Mouse (Mus musculus): ENCODE measurements around the gene Krtap1-3. TPM values are rescaled to one million over a fixed set of nuclear protein-coding genes. Genes with fewer than 3 reads are reported as not detected.

Krtap1-3 gene
- polyA plus RNA-seq, 1 experiment from 2014 or later, result not detected

DNA sequence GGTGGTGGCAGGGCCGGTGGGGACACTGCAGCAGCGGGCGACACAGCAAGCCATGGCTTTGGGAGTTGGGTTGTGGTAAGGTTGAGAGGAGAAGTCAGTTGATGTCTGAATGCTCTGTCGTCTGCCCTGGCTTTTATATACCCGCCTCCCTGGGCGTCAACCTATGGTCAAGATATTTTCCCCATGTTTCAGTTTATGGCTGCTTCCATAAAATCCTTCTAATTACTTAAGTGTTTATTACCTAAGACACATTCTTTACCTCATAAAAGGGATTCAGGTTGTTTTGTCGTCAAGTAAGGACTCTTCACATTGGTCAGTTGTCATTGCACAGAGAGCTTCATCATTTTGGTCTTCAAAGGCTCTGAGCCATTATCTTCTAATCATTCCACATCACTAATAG is 24.6 kb downstream of the Krtap1-3 start, which contains the start of gene Krtap3-1:
TSS of gene Krtap3-1 (minus strand) at position 101 of the 400 bp plus-strand sequence.
- Histone ChIP-seq H3K27me3 (ENCODE audit: insufficient read depth, low read length) (no peaks in the 10 kb centered on the region), H3K9ac (replicated peaks; ENCODE audit: low read length) (no peak within 1 kb of the TSS), H3K4me1 (ENCODE audit: insufficient read depth, low read length) (no peaks in the 10 kb centered on the region), H3K9me3 (ENCODE audit: low read length) (no peaks in the 10 kb centered on the region), H3K4me2 (replicated peaks; ENCODE audit: low read depth, low read length) (no peak within 1 kb of the TSS), H3K36me3 (ENCODE audit: insufficient read depth, low read length) (no peaks in the 10 kb centered on the region), H3K27ac (ENCODE audit: low read length) (no peak within 1 kb of the TSS), H3K4me3 (ENCODE audit: low read length) (no peak within 1 kb of the TSS)
- WGBS, result 62% methylated on average over 7 of the region's 7 CpGs
- no peak for ATAC-seq (ENCODE audit: low FRiP score, low TSS enrichment)

DNA sequence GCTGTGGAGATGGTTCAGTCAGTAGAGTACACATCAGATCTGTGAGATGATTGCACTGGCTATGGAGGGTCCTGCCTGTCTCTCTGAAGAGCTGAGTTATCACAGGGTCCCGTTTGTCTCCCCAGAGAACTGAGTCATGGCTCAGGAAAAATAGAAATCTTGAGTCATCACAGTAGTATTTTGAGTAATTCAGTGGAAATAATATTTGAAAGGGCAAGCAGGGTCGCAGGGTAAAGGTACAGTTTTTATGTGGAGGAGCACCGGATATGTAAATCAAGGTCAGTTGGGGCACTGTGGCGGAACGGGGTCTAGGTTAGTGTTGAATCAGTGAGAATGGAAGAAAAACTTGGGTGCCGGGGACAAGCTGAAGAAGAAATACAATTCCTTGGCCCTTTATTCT is 28.6 kb downstream of the Krtap1-3 start:
- no peaks in the 10 kb centered on the region for H3K9me3 ChIP-seq (ENCODE audit: low read length)
- H3K4me1 ChIP-seq (ENCODE audit: insufficient read depth, low read length), result no peaks in the 10 kb centered on the region
- H3K27me3 ChIP-seq (ENCODE audit: insufficient read depth, low read length), result no peaks in the 10 kb centered on the region
- no peaks in the 10 kb centered on the region for H3K36me3 ChIP-seq (ENCODE audit: insufficient read depth, low read length)
- ATAC-seq (ENCODE audit: low FRiP score, low TSS enrichment), result no peak
- H3K4me3 ChIP-seq (ENCODE audit: low read length), result no peak overlapping the region
- H3K9ac ChIP-seq (replicated peaks; ENCODE audit: low read length), result no peak overlapping the region
- no peak overlapping the region for H3K4me2 ChIP-seq (replicated peaks; ENCODE audit: low read depth, low read length)
- WGBS, result 68% methylated on average over 6 of the region's 6 CpGs
- no peak overlapping the region for H3K27ac ChIP-seq (ENCODE audit: low read length)

DNA sequence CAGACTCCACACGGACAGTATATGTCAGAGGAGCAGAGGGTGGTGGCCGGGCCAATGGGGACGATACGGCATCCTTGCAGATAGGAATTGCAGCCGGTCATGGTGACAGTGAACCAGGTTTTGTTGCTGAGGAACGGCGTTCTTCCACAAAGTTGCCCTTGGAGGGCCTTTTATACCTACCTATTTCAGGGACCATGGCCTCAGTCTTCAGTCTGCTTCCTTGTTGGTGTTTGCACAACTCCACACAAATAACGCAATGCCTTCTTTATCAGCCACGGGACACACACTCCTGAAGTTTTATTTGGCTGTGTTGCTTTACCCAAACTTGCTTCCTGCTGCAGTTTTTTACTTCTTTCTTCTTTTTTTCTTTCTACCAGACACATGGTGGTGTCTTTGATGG is 31.8 kb downstream of the Krtap1-3 start, which contains the start of gene Gm11939:
TSS of gene Gm11939 (minus strand) at position 101 of the 400 bp plus-strand sequence.
- H3K4me2 ChIP-seq (replicated peaks; ENCODE audit: low read depth, low read length), result no peak within 1 kb of the TSS
- ATAC-seq (ENCODE audit: low FRiP score, low TSS enrichment), result no peak
- H3K27ac ChIP-seq (ENCODE audit: low read length), result no peak within 1 kb of the TSS
- no peak within 1 kb of the TSS for H3K4me3 ChIP-seq (ENCODE audit: low read length)
- WGBS, result 90% methylated on average over 9 of the region's 9 CpGs
- H3K9me3 ChIP-seq (ENCODE audit: low read length), result no peaks in the 10 kb centered on the region
- no peaks in the 10 kb centered on the region for H3K36me3 ChIP-seq (ENCODE audit: insufficient read depth, low read length)
- no peaks in the 10 kb centered on the region for H3K27me3 ChIP-seq (ENCODE audit: insufficient read depth, low read length)
- H3K9ac ChIP-seq (replicated peaks; ENCODE audit: low read length), result no peak within 1 kb of the TSS
- H3K4me1 ChIP-seq (ENCODE audit: insufficient read depth, low read length), result no peaks in the 10 kb centered on the region

DNA sequence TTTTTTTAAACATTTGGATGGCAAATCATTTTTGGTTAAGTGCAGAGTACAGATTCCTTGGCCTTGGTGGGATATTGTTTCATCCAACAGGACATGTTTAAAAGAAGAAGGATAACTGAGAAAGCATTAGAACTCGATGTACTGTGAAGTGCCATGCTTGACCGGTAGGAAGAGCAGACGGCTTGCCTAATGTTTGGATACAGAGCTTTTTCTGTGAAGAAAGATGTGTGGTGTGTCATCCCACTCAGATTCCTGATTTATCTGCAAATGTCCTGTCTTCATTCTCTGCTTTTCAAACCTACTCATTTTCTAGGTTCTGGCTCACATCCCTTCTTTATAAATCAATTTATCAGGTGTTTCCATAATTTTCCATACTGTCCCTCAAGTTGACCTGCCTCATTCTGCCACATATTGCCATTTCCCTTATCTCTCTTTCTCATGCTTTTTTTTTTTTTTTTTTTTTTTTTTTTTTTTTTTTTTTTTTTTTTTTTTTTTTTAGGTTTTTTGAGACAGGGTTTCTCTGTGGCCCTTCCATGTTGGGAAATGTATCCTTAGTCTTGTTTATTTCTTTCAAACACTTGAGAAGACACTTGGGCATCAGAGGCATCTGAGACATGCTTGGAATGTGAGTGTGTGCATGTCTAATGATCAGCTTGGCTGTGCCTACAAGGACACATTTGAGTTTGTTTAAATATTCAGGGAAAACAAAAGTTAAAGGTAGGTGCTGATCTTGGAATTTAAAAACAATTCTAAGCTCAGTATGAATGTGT is 33.0 kb downstream of the Krtap1-3 start:
- no peaks in the 10 kb centered on the region for H3K36me3 ChIP-seq (ENCODE audit: insufficient read depth, low read length)
- WGBS, result 55% methylated on average over 3 of the region's 3 CpGs

GRCm38 (mm10) chr11:99556753-99557152 is 34.4 kb downstream of the Krtap1-3 start, which contains the start of gene Krtap3-2:
Gene Krtap3-2, minus strand, starts transcription at chr11:99556853.
- no peak for ATAC-seq (ENCODE audit: low FRiP score, low TSS enrichment)
- Histone ChIP-seq H3K4me3 (ENCODE audit: low read length) (no peak within 1 kb of the TSS), H3K4me1 (ENCODE audit: insufficient read depth, low read length) (no peaks in the 10 kb centered on the region), H3K9ac (replicated peaks; ENCODE audit: low read length) (no peak within 1 kb of the TSS), H3K4me2 (replicated peaks; ENCODE audit: low read depth, low read length) (no peak within 1 kb of the TSS), H3K9me3 (ENCODE audit: low read length) (no peaks in the 10 kb centered on the region), H3K36me3 (ENCODE audit: insufficient read depth, low read length) (no peaks in the 10 kb centered on the region), H3K27ac (ENCODE audit: low read length) (no peak within 1 kb of the TSS), H3K27me3 (ENCODE audit: insufficient read depth, low read length) (no peaks in the 10 kb centered on the region)
- 85% methylated on average over 2 of the region's 2 CpGs for WGBS

More for the DNA sequence above, 33.0 kb downstream of the Krtap1-3 start:
- no peak for ATAC-seq (ENCODE audit: low FRiP score, low TSS enrichment)
- Histone ChIP-seq H3K4me2 (replicated peaks; ENCODE audit: low read depth, low read length) (no peak overlapping the region), H3K4me1 (ENCODE audit: insufficient read depth, low read length) (no peaks in the 10 kb centered on the region), H3K4me3 (ENCODE audit: low read length) (no peak overlapping the region), H3K9ac (replicated peaks; ENCODE audit: low read length) (no peak overlapping the region), H3K27ac (ENCODE audit: low read length) (no peak overlapping the region), H3K27me3 (ENCODE audit: insufficient read depth, low read length) (no peaks in the 10 kb centered on the region), H3K9me3 (ENCODE audit: low read length) (no peaks in the 10 kb centered on the region)

DNA sequence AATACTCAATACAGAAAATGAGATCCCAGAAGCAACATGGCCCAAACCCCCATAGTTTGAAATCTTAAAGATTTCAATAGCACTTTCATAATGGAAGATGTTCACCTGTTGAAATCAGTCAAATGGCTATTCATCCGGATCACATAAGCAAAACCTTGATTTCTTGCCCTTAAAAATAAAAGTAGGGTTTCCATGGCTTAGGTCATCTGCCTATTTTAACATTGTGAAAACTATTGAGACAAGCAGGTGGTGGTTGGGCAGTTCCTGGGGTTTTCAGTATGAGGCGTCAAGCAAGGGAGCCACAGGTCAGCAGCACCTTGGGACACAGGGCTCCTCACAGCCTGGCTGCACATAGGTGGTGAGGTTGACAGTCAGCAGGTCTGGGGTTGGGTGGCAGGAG is 34.9 kb downstream of the Krtap1-3 start:
- no peaks in the 10 kb centered on the region for H3K27me3 ChIP-seq (ENCODE audit: insufficient read depth, low read length)
- WGBS, result 82% methylated on average over 2 of the region's 2 CpGs
- no peak overlapping the region for H3K4me3 ChIP-seq (ENCODE audit: low read length)
- no peak overlapping the region for H3K4me2 ChIP-seq (replicated peaks; ENCODE audit: low read depth, low read length)
- H3K9ac ChIP-seq (replicated peaks; ENCODE audit: low read length), result no peak overlapping the region
- no peaks in the 10 kb centered on the region for H3K9me3 ChIP-seq (ENCODE audit: low read length)
- no peaks in the 10 kb centered on the region for H3K4me1 ChIP-seq (ENCODE audit: insufficient read depth, low read length)
- H3K36me3 ChIP-seq (ENCODE audit: insufficient read depth, low read length), result no peaks in the 10 kb centered on the region
- no peak overlapping the region for H3K27ac ChIP-seq (ENCODE audit: low read length)
- no peak for ATAC-seq (ENCODE audit: low FRiP score, low TSS enrichment)

DNA sequence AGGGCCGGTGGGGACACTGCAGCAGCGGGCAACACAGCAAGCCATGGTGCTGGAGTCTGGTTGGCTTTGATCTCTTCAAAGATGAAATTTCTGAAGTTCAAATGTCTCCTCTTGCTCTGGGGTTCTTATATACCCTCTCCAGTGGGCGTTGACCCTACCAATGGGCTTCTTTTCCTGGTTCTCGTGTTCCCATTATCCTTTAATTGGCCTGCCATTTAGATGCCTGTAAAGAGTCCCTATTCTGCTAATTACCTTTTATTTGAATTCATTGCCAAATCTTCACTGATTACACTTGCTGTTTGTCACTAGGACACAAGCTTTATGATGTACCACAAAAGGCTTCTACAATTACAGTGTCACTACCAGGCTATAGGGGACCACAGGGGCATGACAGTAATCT is 40.4 kb downstream of the Krtap1-3 start, which contains the start of gene Krtap3-3:
TSS of gene Krtap3-3 (minus strand) at position 101 of the 400 bp plus-strand sequence.
- 40% methylated on average over 3 of the region's 4 CpGs for WGBS
- Histone ChIP-seq H3K27me3 (ENCODE audit: insufficient read depth, low read length) (no peaks in the 10 kb centered on the region), H3K4me2 (replicated peaks; ENCODE audit: low read depth, low read length) (no peak within 1 kb of the TSS), H3K9ac (replicated peaks; ENCODE audit: low read length) (no peak within 1 kb of the TSS), H3K9me3 (ENCODE audit: low read length) (no peaks in the 10 kb centered on the region), H3K36me3 (ENCODE audit: insufficient read depth, low read length) (no peaks in the 10 kb centered on the region), H3K4me3 (ENCODE audit: low read length) (no peak within 1 kb of the TSS), H3K4me1 (ENCODE audit: insufficient read depth, low read length) (no peaks in the 10 kb centered on the region), H3K27ac (ENCODE audit: low read length) (no peak within 1 kb of the TSS)
- no peak for ATAC-seq (ENCODE audit: low FRiP score, low TSS enrichment)

- Histone ChIP-seq H3K4me1 (ENCODE audit: insufficient read depth, low read length) (no peaks in the 10 kb centered on the region), H3K9me3 (ENCODE audit: low read length) (no peaks in the 10 kb centered on the region), H3K9ac (replicated peaks; ENCODE audit: low read length) (no peak overlapping the region), H3K4me3 (ENCODE audit: low read length) (no peak overlapping the region), H3K27me3 (ENCODE audit: insufficient read depth, low read length) (no peaks in the 10 kb centered on the region), H3K36me3 (ENCODE audit: insufficient read depth, low read length) (no peaks in the 10 kb centered on the region), H3K4me2 (replicated peaks; ENCODE audit: low read depth, low read length) (no peak overlapping the region), H3K27ac (ENCODE audit: low read length) (no peak overlapping the region)
- ATAC-seq (ENCODE audit: low FRiP score, low TSS enrichment), result no peak
Measured at GRCm38 (mm10) chr11:99547892-99548291, 43.2 kb downstream of the Krtap1-3 start.

All from kidney, embryonic 16.5 days (tissue).